11 mouse cellular contexts compared by ENCODE assay signal in the genomic region with DNA sequence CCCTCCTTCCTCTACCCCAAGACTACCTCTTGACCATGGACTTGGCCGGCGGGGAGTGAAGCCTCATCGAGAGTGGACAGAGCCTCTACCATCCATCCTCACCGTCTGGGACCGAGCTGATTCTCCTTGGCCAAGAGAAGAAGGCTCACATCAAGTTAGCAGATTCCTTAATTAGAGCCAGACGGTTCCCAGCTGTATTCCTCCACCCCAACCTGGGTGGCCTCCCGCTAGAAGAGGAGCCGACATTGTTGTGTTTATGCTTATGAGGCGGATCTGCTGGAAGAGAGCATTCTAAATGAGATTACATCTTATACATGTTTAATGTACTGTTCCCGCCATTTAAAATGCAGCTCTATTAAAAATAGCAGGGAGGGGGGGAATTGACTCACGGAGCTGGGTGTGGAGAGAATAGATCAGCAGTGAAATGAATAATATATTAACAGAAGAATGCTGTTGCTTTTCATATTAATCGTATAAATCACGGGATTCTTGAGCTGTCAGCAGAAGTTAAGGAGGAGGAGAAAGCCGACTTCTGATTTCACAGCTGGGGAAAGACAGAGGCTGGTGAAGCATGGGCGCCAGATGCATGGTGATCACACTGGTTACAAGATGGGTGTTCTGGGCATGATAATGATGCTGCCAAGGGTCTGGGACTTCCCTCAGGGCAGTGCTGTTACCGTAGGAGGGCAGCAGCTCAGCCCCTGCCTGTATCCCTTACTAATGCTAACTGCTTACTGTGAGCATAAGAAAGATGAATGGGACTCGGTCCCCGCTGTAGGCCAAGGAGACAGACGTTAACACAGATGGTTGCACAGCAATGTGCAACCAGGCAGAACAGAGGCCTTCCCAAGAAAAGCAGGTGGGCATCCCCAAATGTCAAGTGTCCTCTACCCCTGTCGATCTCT. TPM values are rescaled to one million over a fixed set of nuclear protein-coding genes. Genes with fewer than 3 reads are reported as not detected.
A peak's percentile ranks its signal among the peaks of the same experiment; 100 is the strongest.
DNase-seq lines count a peak whose midpoint lies in the region; ATAC-seq lines count a peak whose summit lies in the region.
"Had no signal": no experiment of that assay in that cellular context is flagged by ENCODE, and none has a peak within 500 bp of the region (broad histone marks: within the 10 kb centered on the region; RNA-seq: fewer than 3 reads in every experiment).

No protein-coding gene starts in this region.

- DNase-seq in embryonic facial prominence, embryonic 11.5 days (ENCODE audit: low spot score): peak; percentile 37
- no peak for DNase-seq in embryonic facial prominence, embryonic 10.5 days (ENCODE audit: low spot score)
- DNase-seq in A20 (ENCODE audit: low read depth, low spot score): peak; percentile 20
- peak; percentile 30 for DNase-seq in mesoderm, embryonic 11.5 days (ENCODE audit: low read depth, low spot score)
- no peak for DNase-seq in limb, embryonic 10.5 days (ENCODE audit: low spot score)
- DNase-seq in heart, postnatal 4 days: no peak
- no peak for DNase-seq in gastrocnemius, adult 8-10 months (ENCODE audit: low spot score in 2 of 2)
- DNase-seq: gastrocnemius, postnatal 25 days had no signal

- 67% methylated on average over 20 of the region's 20 CpGs for WGBS in embryonic facial prominence, embryonic 11.5 days
- WGBS in embryonic facial prominence, embryonic 10.5 days: 72% methylated on average over 20 of the region's 20 CpGs
- 32% methylated on average over 20 of the region's 20 CpGs for WGBS in forebrain, embryonic 15.5 days
- 72% methylated on average over 20 of the region's 20 CpGs for WGBS in limb, embryonic 10.5 days

- no peaks in the 10 kb centered on the region for H3K9me3 ChIP-seq in embryonic facial prominence, embryonic 11.5 days (replicated peaks; ENCODE audit: control insufficient read depth, low read length)
- H3K9me3 ChIP-seq in embryonic facial prominence, embryonic 10.5 days: 0 out of 2 replicates have a peak, but pooled peaks cover 3% of the 10 kb centered on the region
- H3K9me3 ChIP-seq in forebrain, embryonic 15.5 days: no peaks in the 10 kb centered on the region
- no peaks in the 10 kb centered on the region for H3K9me3 ChIP-seq in limb, embryonic 10.5 days (replicated peaks)
- H3K9me3 ChIP-seq: liver, embryonic 15.5 days had no signal

- no peaks in the 10 kb centered on the region for H3K4me1 ChIP-seq in embryonic facial prominence, embryonic 11.5 days (ENCODE audit: control insufficient read depth, insufficient read depth, low read length)
- H3K4me1 ChIP-seq in embryonic facial prominence, embryonic 10.5 days: peaks cover 5% of the 10 kb centered on the region; the same call in 1 of the 2 replicates
- H3K4me1 ChIP-seq in forebrain, embryonic 15.5 days: peaks cover 12% of the 10 kb centered on the region
- H3K4me1 ChIP-seq in limb, embryonic 10.5 days: peaks cover 8% of the 10 kb centered on the region; the same call in 1 of the 2 replicates
- H3K4me1 ChIP-seq: liver, embryonic 15.5 days had no signal

- no peak overlapping the region for H3K4me3 ChIP-seq in embryonic facial prominence, embryonic 11.5 days (ENCODE audit: low read depth, low read length)
- no peak overlapping the region for H3K4me3 ChIP-seq in embryonic facial prominence, embryonic 10.5 days
- no peak overlapping the region for H3K4me3 ChIP-seq in forebrain, embryonic 15.5 days
- H3K4me3 ChIP-seq in limb, embryonic 10.5 days: no peak overlapping the region
- H3K4me3 ChIP-seq: layer of hippocampus, adult 2 months; liver, embryonic 15.5 days had no signal

- no peak overlapping the region for H3K27ac ChIP-seq in embryonic facial prominence, embryonic 11.5 days (replicated peaks; ENCODE audit: low read depth, low read length)
- no peak overlapping the region for H3K27ac ChIP-seq in embryonic facial prominence, embryonic 10.5 days (replicated peaks)
- H3K27ac ChIP-seq in forebrain, embryonic 15.5 days (replicated peaks): peak overlapping the region; percentile 86
- H3K27ac ChIP-seq in limb, embryonic 10.5 days: no peak overlapping the region
- H3K27ac ChIP-seq: layer of hippocampus, adult 2 months; liver, embryonic 15.5 days had no signal

- H3K27me3 ChIP-seq in embryonic facial prominence, embryonic 11.5 days (ENCODE audit: control insufficient read depth, insufficient read depth, low read length): no peaks in the 10 kb centered on the region
- H3K27me3 ChIP-seq in embryonic facial prominence, embryonic 10.5 days (replicated peaks; ENCODE audit: low read depth, poor library complexity, severe bottlenecking): no peaks in the 10 kb centered on the region
- no peaks in the 10 kb centered on the region for H3K27me3 ChIP-seq in forebrain, embryonic 15.5 days
- no peaks in the 10 kb centered on the region for H3K27me3 ChIP-seq in limb, embryonic 10.5 days (ENCODE audit: low read depth, poor library complexity, severe bottlenecking)
- H3K27me3 ChIP-seq: liver, embryonic 15.5 days had no signal

- H3K9ac ChIP-seq in embryonic facial prominence, embryonic 11.5 days (replicated peaks; ENCODE audit: low read length): no peak overlapping the region
- H3K9ac ChIP-seq in forebrain, embryonic 15.5 days (replicated peaks): no peak overlapping the region
- H3K9ac ChIP-seq: liver, embryonic 15.5 days had no signal

- no peak overlapping the region for H3K4me2 ChIP-seq in embryonic facial prominence, embryonic 11.5 days (ENCODE audit: low read depth, low read length)
- no peak overlapping the region; the same call in 1 of the 2 replicates for H3K4me2 ChIP-seq in forebrain, embryonic 15.5 days (replicated peaks)
- H3K4me2 ChIP-seq: liver, embryonic 15.5 days had no signal

- no peak for ATAC-seq in embryonic facial prominence, embryonic 11.5 days (replicated peaks; ENCODE audit: insufficient number of reproducible peaks, low FRiP score, low TSS enrichment, low read depth)
- peak; percentile 84 for ATAC-seq in forebrain, embryonic 15.5 days (replicated peaks)

- no peaks in the 10 kb centered on the region for H3K36me3 ChIP-seq in embryonic facial prominence, embryonic 11.5 days (replicated peaks; ENCODE audit: control insufficient read depth, insufficient read depth, low read depth, low read length)
- no peaks in the 10 kb centered on the region for H3K36me3 ChIP-seq in embryonic facial prominence, embryonic 10.5 days (replicated peaks)
- no peaks in the 10 kb centered on the region for H3K36me3 ChIP-seq in forebrain, embryonic 15.5 days
- no peaks in the 10 kb centered on the region for H3K36me3 ChIP-seq in limb, embryonic 10.5 days
- H3K36me3 ChIP-seq: liver, embryonic 15.5 days had no signal

RNA-seq across cellular contexts. Expression of a gene that starts 57.9 kb away (rescaled TPM):
- 3.0 and 4.2 TPM in 2 replicates for polyA plus RNA-seq in embryonic facial prominence, embryonic 11.5 days (2014; fragmentation: Nextera tagmentation; extraction: Ambion mirVana)
- 0.80 and 1.9 TPM in 2 replicates for polyA plus RNA-seq in embryonic facial prominence, embryonic 10.5 days (2016; fragmentation: Nextera tagmentation; extraction: Ambion mirVana)
- polyA plus RNA-seq in forebrain, embryonic 15.5 days (2015; fragmentation: Nextera tagmentation; extraction: Ambion mirVana): 132 and 153 TPM in 2 replicates
- 0.11 and 0.16 TPM in 2 replicates for polyA plus RNA-seq in limb, embryonic 10.5 days (2016; fragmentation: Nextera tagmentation; extraction: Ambion mirVana)
- under 1 TPM; 0.86 TPM for total RNA-seq in heart, postnatal 4 days (2021)
- total RNA-seq in gastrocnemius, adult 8-10 months (2022): under 1 TPM in 1 of 4 experiments, not detected in 3; 0.10 TPM
- total RNA-seq: gastrocnemius, postnatal 25 days had no signal

Comparison
In these comparisons a context has a peak if more than half of its experiments do, and no peak if none do; other contexts are left out.
1. DNase-seq: peak in embryonic facial prominence, embryonic 11.5 days (single experiment), A20 (single experiment) and mesoderm, embryonic 11.5 days (single experiment); none in embryonic facial prominence, embryonic 10.5 days (single experiment), limb, embryonic 10.5 days (single experiment), heart, postnatal 4 days (single experiment) and gastrocnemius, adult 8-10 months (0 of 2).
2. RNA of a gene that starts 57.9 kb away (polyA plus RNA-seq): 132 to 153 TPM in forebrain, embryonic 15.5 days; 3.0 to 4.2 TPM in embryonic facial prominence, embryonic 11.5 days, 0.80 to 1.9 TPM in embryonic facial prominence, embryonic 10.5 days and 0.11 to 0.16 TPM in limb, embryonic 10.5 days; every median in the first group is over 10 times any median in the second.